Mouse (Mus musculus) heart, postnatal 0 days (tissue): ENCODE results near the gene Smad5. TPM values are rescaled to one million over a fixed set of nuclear protein-coding genes. Genes with fewer than 3 reads are reported as not detected.
A peak's percentile ranks its signal among the peaks of the same experiment; 100 is the strongest.

Source experiments
- ATAC-seq: fragments of 200-750 bp; cut with Nextera tagmentation; 2 replicates; pipeline ENCODE4 v1.8.0; 2017; ENCODE audit warnings: low read depth, moderate number of reproducible peaks, moderate library complexity; ENCODE audit not compliant: insufficient read depth
- DNase-seq: peaks from one replicate; pipeline ENCODE4 v3.0.0-alpha.2; 2016; ENCODE audit warnings: low spot score
- H3K27ac ChIP-seq: fragments of 300-500 bp; sonication (generic); 2 replicates; pipeline ENCODE4 v1.5.1; 2014; ENCODE audit warnings: low read depth, mild to moderate bottlenecking
- H3K27me3 ChIP-seq: fragments of 300-500 bp; sonication (generic); 2 replicates; pipeline ENCODE4 v1.6.1; 2014; ENCODE audit warnings: low read length, mixed read lengths; ENCODE audit not compliant: control insufficient read depth, insufficient read depth
- H3K36me3 ChIP-seq: fragments of 300-500 bp; sonication (generic); replicated peaks from 2 replicates; pipeline ENCODE4 v1.6.1; 2014; ENCODE audit warnings: low read length, mixed read lengths; ENCODE audit not compliant: control insufficient read depth, insufficient read depth
- H3K4me1 ChIP-seq: fragments of 300-500 bp; sonication (generic); 2 replicates; pipeline ENCODE4 v1.6.1; 2014; ENCODE audit warnings: antibody characterized with exemption; ENCODE audit not compliant: control insufficient read depth, insufficient read depth
- H3K4me2 ChIP-seq: fragments of 300-500 bp; sonication (generic); 2 replicates; pipeline ENCODE4 v1.6.1; 2014; ENCODE audit warnings: low read depth, mild to moderate bottlenecking, low read length, moderate library complexity
- H3K4me3 ChIP-seq: fragments of 300-500 bp; sonication (generic); 2 replicates; pipeline ENCODE4 v1.5.1; 2014; ENCODE audit warnings: low read depth, low read length
- H3K9ac ChIP-seq: fragments of 300-500 bp; sonication (generic); replicated peaks from 2 replicates; pipeline ENCODE4 v1.6.1; 2014; ENCODE audit warnings: low read depth, low read length, mixed read lengths
- H3K9me3 ChIP-seq: fragments of 300-500 bp; sonication (generic); replicated peaks from 2 replicates; pipeline ENCODE4 v1.6.1; 2016; ENCODE audit warnings: low read length; ENCODE audit not compliant: control insufficient read depth
- CTCF ChIP-seq: IDR thresholded peaks from 2 replicates; pipeline ENCODE4 v1.5.1; 2016; ENCODE audit warnings: antibody characterized with exemption, control low read depth, low read depth
- EP300 ChIP-seq: IDR thresholded peaks from 2 replicates; pipeline ENCODE4 v1.6.1; 2016; ENCODE audit warnings: antibody characterized with exemption, low read depth
- WGBS: fragments of 180-500 bp; shearing (Covaris S2); extraction: QIAGEN DNeasy Blood & Tissue Kit; methylation state at CpG from one replicate; pipeline ENCODE4 v1.1.7; 2014; 5-methylcytosine and 5-hydroxymethylcytosine counted together
- polyA plus RNA-seq: library from polyadenylated mRNA; unstranded; fragments of >200 nt; fragmentation: Nextera tagmentation; extraction: Ambion mirVana; gene quantifications from 2 replicates; pipeline ENCODE4 v1.2.1, GENCODE M21; 2015
- total RNA-seq: library from RNA; depleted of rRNA; stranded (reverse); fragments of >200 nt; gene quantifications from 2 replicates; pipeline ENCODE4 v1.2.3, GENCODE M21; 2014; ENCODE audit warnings: low replicate concordance

The Smad5 gene
- total and polyA plus RNA-seq, 2 experiments from 2014 or later = 12.0 to 36.9 TPM

GRCm38 (mm10) chr13:56703222-56703870, 536 bp downstream of the Smad5 start:
- ATAC-seq = peak; percentile 71
- no peak for TF ChIP-seq CTCF
- no peak; the same call in 1 of the 2 replicates for TF ChIP-seq EP300
- Histone ChIP-seq H3K9ac (peak overlapping the region; percentile 88), H3K27me3 (no peaks in the 10 kb centered on the region), H3K36me3 (no peaks in the 10 kb centered on the region), H3K27ac (peak overlapping the region; percentile 97), H3K4me3 (peak overlapping the region; percentile 78), H3K9me3 (no peaks in the 10 kb centered on the region), H3K4me2 (peak overlapping the region; percentile 77), H3K4me1 (peaks cover 30% of the 10 kb centered on the region)
- peak; percentile 49 for DNase-seq
- under 1% methylated on average over 61 of the region's 80 CpGs for WGBS

GRCm38 (mm10) chr13:56703871-56704321, 1.1 kb downstream of the Smad5 start:
- peak; percentile 41 for DNase-seq

GRCm38 (mm10) chr13:56704596-56704995, 1.8 kb downstream of the Smad5 start:
- peak overlapping the region; percentile 77 for H3K4me2 ChIP-seq
- ATAC-seq (no peak), DNase-seq (no peak)
- no peak overlapping the region; the same call in 1 of the 2 replicates for H3K27ac ChIP-seq
- TF ChIP-seq CTCF = no peak
- no peak for TF ChIP-seq EP300
- no peaks in the 10 kb centered on the region for H3K9me3 ChIP-seq
- peaks cover 35% of the 10 kb centered on the region for H3K4me1 ChIP-seq
- no peak overlapping the region for H3K9ac ChIP-seq
- H3K4me3 ChIP-seq = peak overlapping the region; percentile 78
- WGBS = 53% methylated on average over 2 of the region's 2 CpGs
- 0 out of 2 replicates have a peak, but pooled peaks cover 4% of the 10 kb centered on the region for H3K36me3 ChIP-seq
- no peaks in the 10 kb centered on the region for H3K27me3 ChIP-seq

More at GRCm38 (mm10) chr13:56703871-56704321, 1.1 kb downstream of the Smad5 start:
- 1% methylated on average over 11 of the region's 11 CpGs for WGBS
- H3K9me3 ChIP-seq = no peaks in the 10 kb centered on the region
- no peaks in the 10 kb centered on the region for H3K36me3 ChIP-seq
- peak; percentile 6; the same call in 1 of the 2 replicates for ATAC-seq
- no peak; the same call in none of the 2 replicates for TF ChIP-seq EP300
- TF ChIP-seq CTCF = no peak
- peak overlapping the region; percentile 97 for H3K27ac ChIP-seq
- no peaks in the 10 kb centered on the region for H3K27me3 ChIP-seq
- peaks cover 30% of the 10 kb centered on the region for H3K4me1 ChIP-seq
- peak overlapping the region; percentile 88 for H3K9ac ChIP-seq
- peak overlapping the region; percentile 77 for H3K4me2 ChIP-seq
- H3K4me3 ChIP-seq = peak overlapping the region; percentile 78

GRCm38 (mm10) chr13:56707111-56707510, 4.3 kb downstream of the Smad5 start:
- Histone ChIP-seq H3K9ac (no peak overlapping the region), H3K9me3 (no peaks in the 10 kb centered on the region), H3K27ac (no peak overlapping the region), H3K27me3 (no peaks in the 10 kb centered on the region), H3K4me1 (peaks cover 37% of the 10 kb centered on the region), H3K4me3 (no peak overlapping the region), H3K4me2 (no peak overlapping the region), H3K36me3 (0 out of 2 replicates have a peak, but pooled peaks cover 4% of the 10 kb centered on the region)
- DNase-seq (no peak), ATAC-seq (no peak)
- WGBS = 71% methylated on average over 4 of the region's 4 CpGs
- TF ChIP-seq EP300 (no peak), CTCF (no peak)

- no peaks in the 10 kb centered on the region for H3K9me3 ChIP-seq
- H3K27me3 ChIP-seq = no peaks in the 10 kb centered on the region
- DNase-seq (no peak), ATAC-seq (no peak)
- H3K4me1 ChIP-seq = peaks cover 36% of the 10 kb centered on the region
- no peak overlapping the region for H3K27ac ChIP-seq
- 43% methylated on average over 4 of the region's 4 CpGs for WGBS
- 0 out of 2 replicates have a peak, but pooled peaks cover 4% of the 10 kb centered on the region for H3K36me3 ChIP-seq
- H3K9ac ChIP-seq = no peak overlapping the region
- no peak for TF ChIP-seq CTCF
- TF ChIP-seq EP300 = no peak
- H3K4me3 ChIP-seq = no peak overlapping the region
- H3K4me2 ChIP-seq = no peak overlapping the region
Measured at GRCm38 (mm10) chr13:56707606-56708005, 4.8 kb downstream of the Smad5 start.
